Mouse (Mus musculus) ES-CJ7 (cell line): ENCODE results near the gene Smco4.
"Not testable (repeated sequence)": the region's sequence is repeated elsewhere in the genome, so short reads cannot be mapped to it uniquely, and the experiment has no call there.

ENCODE experiments used
- DNase-seq: peaks from one replicate; pipeline ENCODE4 v3.0.0; 2011; ENCODE audit warnings: low read depth, low spot score

The Smco4 gene

GRCm38 (mm10) chr9:15493235-15493924, at the start of gene Smco4:
Gene Smco4 (plus strand): TSS chr9:15493432.
- DNase-seq = peak; percentile 64

- DNase-seq = no peak
Observed at GRCm38 (mm10) chr9:15447397-15447796, 45.8 kb upstream of the Smco4 start.

DNA sequence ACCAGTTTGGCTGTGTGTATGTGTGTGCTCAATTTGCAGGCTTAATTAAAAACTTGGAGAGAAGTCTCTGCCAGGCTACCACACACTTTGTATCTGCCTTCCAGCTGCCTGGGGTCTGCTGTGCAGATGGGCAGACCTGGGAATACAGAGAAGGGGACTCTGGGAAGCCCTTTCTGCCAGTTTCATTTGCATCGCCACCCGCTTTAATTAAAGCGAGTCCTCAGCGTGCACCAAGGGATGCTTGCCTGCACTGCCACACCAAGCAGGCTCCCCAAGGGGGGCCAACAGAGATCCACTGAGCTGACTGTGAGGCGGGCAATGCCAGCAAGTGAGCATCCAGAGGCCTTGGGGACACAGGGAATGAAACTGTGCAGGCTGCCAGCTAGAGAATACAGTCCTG, 42.3 kb upstream of the Smco4 start:
- no peak for DNase-seq

DNA sequence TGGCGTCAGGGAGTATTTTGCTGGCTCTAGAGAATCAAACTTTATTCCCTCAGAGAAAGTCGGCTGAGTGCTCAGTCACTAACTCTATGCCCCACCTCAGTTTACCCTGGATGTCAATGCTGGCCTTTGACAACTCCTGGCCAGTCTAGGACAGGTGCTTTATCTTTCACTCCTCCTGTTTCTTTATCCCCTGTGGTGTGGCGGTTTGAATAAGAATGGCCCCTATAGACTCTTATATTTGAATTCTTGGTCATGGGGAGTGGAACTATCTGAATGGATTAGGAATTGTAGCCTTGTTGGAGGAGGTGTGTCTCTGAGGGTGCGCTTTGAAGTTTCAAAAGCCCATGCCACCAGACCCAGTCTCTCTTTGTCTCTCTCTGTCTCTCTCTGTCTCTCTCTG, 21.0 kb upstream of the Smco4 start:
- DNase-seq = peak; percentile 63

GRCm38 (mm10) chr9:15473206-15473605, 20.0 kb upstream of the Smco4 start:
- DNase-seq = no peak

DNA sequence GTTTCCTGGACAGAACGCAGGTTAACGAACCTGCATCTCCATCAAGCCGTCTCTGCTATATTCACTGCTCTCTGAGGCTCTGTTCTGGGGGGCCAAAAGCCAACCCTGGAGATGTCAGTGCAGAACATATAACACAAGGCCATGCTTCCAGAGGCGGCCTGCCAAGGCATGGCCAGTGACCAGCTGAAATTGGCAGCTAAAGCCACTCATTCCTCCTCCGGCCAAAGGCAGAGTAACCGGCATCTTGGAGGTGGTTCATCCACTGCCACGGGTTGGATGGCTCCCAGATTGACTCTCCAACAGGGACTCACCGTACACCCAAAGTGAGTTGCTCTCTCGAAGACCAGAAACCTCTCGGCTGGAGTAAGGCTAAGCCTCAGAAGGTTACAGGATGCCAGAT, 15.7 kb upstream of the Smco4 start:
- no peak for DNase-seq

GRCm38 (mm10) chr9:15487682-15488424, 5.4 kb upstream of the Smco4 start:
- DNase-seq = no peak

DNA sequence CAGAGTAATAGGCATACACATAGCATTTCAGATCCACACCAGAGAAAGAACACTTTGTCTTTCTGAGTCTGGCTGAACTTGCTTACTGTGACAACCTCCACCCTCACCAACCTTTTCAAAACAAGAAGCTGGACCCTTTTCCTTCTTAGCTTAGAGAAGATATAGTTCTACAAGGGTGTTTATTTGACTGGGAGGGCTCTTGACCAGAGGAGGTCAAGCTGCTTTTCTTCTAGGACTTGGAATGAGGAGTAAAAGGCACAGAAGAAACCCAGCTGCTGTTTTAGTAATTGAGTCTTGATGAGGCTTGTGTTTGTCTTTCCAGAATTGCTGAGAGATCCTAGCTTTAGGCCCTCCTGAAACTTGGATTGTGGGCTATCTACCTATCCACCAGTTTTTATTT, 3.9 kb upstream of the Smco4 start:
- DNase-seq = no peak

GRCm38 (mm10) chr9:15490331-15491100, 2.7 kb upstream of the Smco4 start:
- DNase-seq = no peak

DNA sequence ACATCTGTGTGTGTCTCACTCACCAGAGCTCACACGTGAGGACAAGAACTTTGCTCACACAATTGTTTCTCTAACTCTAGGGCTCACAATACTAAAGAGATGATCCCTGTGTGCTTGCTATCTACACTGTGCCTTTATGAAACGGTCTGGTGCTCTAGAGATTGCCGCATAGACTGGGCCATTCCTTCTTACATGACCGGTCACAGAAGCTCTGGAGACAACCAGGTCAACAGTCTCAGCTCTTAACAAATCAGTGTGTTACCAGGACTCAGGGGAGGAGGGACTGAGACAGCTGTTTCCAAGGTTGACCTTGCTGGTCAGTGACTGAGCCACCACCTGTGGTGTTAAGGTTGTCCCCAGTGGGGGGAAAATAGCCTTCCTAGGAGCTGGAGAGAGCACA, 1.5 kb upstream of the Smco4 start:
- no peak for DNase-seq

GRCm38 (mm10) chr9:15492401-15492800, 831 bp upstream of the Smco4 start:
- DNase-seq = no peak

- peak; percentile 69 for DNase-seq
Observed at GRCm38 (mm10) chr9:15493925-15494558, 810 bp downstream of the Smco4 start.

- DNase-seq = not testable (repeated sequence)
Observed at GRCm38 (mm10) chr9:15495281-15495680, 2.0 kb downstream of the Smco4 start.

DNA sequence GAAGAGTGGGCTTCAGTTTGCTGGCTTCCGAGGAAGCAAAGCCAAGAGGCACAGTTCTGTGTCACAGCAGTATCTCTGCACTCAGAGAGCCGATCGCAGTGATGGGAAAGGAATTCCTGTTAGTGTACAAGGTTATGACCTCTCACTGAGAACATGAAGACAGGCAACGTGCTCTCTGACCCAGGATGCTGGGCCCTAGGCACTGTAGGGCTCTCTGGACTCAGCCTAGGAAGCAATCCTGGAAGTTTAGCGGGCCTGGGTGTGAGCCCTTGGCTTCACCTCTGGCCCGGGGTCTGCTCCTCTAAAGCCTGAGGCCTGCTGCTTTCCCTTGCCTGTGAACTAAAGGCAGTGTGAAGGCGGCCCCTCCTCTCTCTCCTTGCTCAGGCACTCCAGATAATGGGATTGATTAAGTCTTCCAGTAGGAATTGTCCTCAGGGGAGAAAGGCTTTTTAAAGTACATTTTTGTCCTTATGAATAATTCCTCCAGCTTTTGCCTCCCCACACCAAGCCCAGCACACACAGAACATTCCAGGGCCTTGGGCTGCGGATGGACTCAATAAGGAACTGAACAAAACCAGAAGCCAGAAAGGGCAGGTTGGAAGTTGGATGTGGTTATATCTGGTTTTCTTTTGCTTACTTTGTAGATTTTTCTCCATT, 2.8 kb downstream of the Smco4 start:
- DNase-seq = no peak

DNA sequence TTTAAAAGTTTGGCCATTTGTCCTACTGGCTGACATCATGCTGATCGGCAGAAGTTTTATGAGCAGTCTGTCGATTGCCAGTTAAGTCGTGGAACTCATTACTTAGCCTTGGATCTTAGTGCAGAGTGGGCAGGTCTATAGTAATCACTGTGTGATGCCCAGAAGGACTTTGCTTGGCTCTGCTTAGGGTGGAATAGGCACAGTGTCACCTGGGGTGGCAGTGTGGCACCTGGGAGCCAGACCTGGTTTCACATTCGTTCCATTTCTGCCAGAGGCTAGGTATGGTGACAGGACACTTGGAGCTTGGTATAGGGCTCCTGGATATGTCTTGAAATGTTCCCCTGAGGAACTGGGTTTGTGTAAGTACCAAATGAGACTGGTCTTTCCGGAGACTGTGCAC, 6.8 kb downstream of the Smco4 start:
- DNase-seq = no peak

DNA sequence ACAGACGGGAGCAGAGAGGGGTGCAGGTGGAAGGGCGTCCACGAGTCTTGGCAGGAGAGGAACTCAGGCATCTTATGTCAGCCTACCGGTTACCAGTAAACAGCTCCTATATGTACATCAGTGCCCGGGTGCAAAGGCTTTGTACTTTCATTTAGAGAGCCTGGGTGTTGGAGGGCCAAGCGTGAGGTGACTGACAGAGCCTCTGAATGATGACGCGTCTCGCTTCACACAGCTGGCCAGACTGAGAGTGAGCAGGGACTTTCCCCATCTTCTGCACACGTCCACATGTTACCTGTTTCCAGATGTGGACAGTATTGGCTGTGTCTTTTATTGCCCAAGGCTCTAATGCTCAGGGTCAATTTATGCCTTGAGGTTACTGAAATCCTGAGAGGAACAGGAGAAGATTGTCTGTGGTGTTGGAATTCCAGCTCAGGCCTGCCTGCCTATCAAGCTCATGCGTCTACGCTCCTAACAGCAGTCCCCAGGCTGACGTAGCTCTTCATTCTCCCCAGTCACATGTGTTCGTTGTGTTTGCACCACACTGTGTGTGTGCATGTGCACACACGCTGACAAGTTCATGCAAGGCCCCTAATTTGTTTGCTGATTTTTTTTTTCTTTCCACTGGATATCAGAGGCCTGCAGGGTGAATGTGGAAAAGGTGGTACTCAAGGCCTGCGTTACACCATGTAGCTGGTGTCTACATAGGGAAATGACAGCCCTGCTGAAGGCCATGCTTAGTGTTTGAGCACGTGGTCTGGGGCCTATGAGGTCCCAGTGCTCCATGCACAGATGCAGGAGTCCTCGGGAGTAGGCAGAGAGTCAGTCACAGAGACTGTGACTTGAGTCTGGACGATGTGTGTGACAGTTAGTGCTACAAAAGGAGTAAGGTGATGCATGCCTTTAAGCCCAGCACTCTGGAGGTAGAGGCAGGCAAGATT, 8.4 kb downstream of the Smco4 start:
- DNase-seq = no peak

DNA sequence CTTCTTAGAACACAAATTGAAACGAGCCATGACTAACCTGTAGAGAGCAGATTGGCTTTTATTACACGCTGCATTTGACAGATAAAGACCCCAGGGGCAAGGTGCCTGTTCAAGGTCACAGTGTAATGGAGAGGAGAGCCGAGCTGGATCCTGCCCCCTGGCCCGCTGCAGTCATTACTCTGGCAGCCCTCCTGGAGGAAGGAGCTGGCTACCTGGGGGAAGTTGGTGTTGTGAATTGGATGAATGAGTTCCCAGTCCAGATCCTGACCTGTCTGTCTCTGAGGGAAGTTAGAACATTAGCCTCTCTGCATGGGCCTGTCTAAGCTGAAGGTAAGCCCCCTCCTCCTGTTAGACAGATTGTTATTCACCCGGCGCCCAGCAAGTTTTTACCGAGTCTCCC, 9.2 kb downstream of the Smco4 start:
- DNase-seq = peak; percentile 17

DNA sequence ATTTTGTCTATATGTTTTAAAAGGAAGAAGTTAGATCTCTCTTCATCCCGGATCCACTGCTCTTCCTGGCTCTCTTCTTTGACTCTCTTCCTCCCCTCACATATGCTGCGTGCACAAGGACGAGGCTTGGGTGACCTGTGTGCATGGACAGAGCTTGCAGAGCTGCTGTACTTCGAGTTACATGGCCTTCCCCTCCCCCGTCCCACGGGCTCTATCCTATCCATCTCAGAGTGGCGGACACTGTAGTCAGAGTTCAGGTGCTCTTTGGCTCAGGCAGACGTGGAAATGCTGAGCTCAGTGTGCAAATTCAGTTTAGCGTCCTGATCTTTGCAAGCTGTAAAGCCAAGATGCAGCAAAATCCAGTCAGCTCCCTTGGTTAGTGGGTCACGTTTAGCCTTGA, 10.1 kb downstream of the Smco4 start:
- DNase-seq = no peak

- no peak for DNase-seq
Observed at GRCm38 (mm10) chr9:15503827-15504226, 10.6 kb downstream of the Smco4 start.

GRCm38 (mm10) chr9:15505288-15505687, 12.1 kb downstream of the Smco4 start:
- DNase-seq = no peak
